8 mouse cellular contexts compared by ENCODE assay signal in genomic region chr10:22212012-22212696, GRCm38 (mm10). TPM values are rescaled to one million over a fixed set of nuclear protein-coding genes. Genes with fewer than 3 reads are reported as not detected.
DNase-seq lines count a peak whose midpoint lies in the region; ATAC-seq lines count a peak whose summit lies in the region.
"Not testable (repeated sequence)": the region's sequence is repeated elsewhere in the genome, so short reads cannot be mapped to it uniquely, and the experiment has no call there.

No protein-coding gene starts in this region.

- not testable (repeated sequence) for H3K4me2 ChIP-seq in embryonic facial prominence, embryonic 15.5 days (replicated peaks); heart, embryonic 11.5 days; limb, embryonic 13.5 days (replicated peaks)

- not testable (repeated sequence) for H3K27me3 ChIP-seq in embryonic facial prominence, embryonic 15.5 days; heart, embryonic 11.5 days (ENCODE audit: control insufficient read depth, insufficient read depth, low read length); limb, embryonic 13.5 days; midbrain, embryonic 10.5 days (ENCODE audit: low read depth, poor library complexity, severe bottlenecking)

- H3K9ac ChIP-seq in embryonic facial prominence, embryonic 15.5 days; heart, embryonic 11.5 days (ENCODE audit: low read depth, low read length); limb, embryonic 13.5 days: not testable (repeated sequence)

- not testable (repeated sequence) for H3K27ac ChIP-seq in embryonic facial prominence, embryonic 15.5 days (replicated peaks); heart, embryonic 11.5 days (ENCODE audit: low read depth, low read length); limb, embryonic 13.5 days; midbrain, embryonic 10.5 days (replicated peaks)

- not testable (repeated sequence) for H3K9me3 ChIP-seq in embryonic facial prominence, embryonic 15.5 days (replicated peaks); heart, embryonic 11.5 days (replicated peaks; ENCODE audit: control insufficient read depth, low read length); limb, embryonic 13.5 days; midbrain, embryonic 10.5 days (replicated peaks)

- not testable (repeated sequence) for H3K4me1 ChIP-seq in embryonic facial prominence, embryonic 15.5 days; heart, embryonic 11.5 days (ENCODE audit: control insufficient read depth, insufficient read depth, low read length); limb, embryonic 13.5 days; midbrain, embryonic 10.5 days

- DNase-seq in 3T3-L1 (ENCODE audit: low read depth, low spot score) = peak; percentile 73
- peak; percentile 80 for DNase-seq in adrenal gland, postnatal 10 days
- DNase-seq in kidney, adult 18-20 months = peak; percentile 46
- peak; percentile 46 for DNase-seq in midbrain, embryonic 10.5 days (ENCODE audit: low spot score)
- peak; percentile 15 for DNase-seq in right cerebral cortex, postnatal 25 days

- 6% methylated on average over 8 of the region's 11 CpGs for WGBS in embryonic facial prominence, embryonic 15.5 days
- WGBS in heart, embryonic 11.5 days (ENCODE audit: insufficient replicate concordance) = under 1% methylated on average over 8 of the region's 11 CpGs
- 3% methylated on average over 8 of the region's 11 CpGs for WGBS in limb, embryonic 13.5 days
- WGBS in midbrain, embryonic 10.5 days = 1% methylated on average over 8 of the region's 11 CpGs

- 0 out of 2 replicates have a peak, but pooled peaks have one; percentile 47 for ATAC-seq in embryonic facial prominence, embryonic 15.5 days (ENCODE audit: insufficient number of reproducible peaks, low FRiP score, low TSS enrichment, low read depth)
- ATAC-seq in heart, embryonic 11.5 days (replicated peaks; ENCODE audit: insufficient number of reproducible peaks, low FRiP score, low TSS enrichment) = peak; percentile 62; the same call in 1 of the 2 replicates
- peak; percentile 77 for ATAC-seq in limb, embryonic 13.5 days (ENCODE audit: low FRiP score, low read depth)

- not testable (repeated sequence) for H3K36me3 ChIP-seq in embryonic facial prominence, embryonic 15.5 days; heart, embryonic 11.5 days (ENCODE audit: control insufficient read depth, insufficient read depth, low read length); limb, embryonic 13.5 days; midbrain, embryonic 10.5 days

- H3K4me3 ChIP-seq in embryonic facial prominence, embryonic 15.5 days (replicated peaks); heart, embryonic 11.5 days (ENCODE audit: low read depth, low read length); limb, embryonic 13.5 days; midbrain, embryonic 10.5 days: not testable (repeated sequence)

RNA-seq across cellular contexts. Expression of gene H60b, which starts 53.8 kb away (rescaled TPM):
- under 1 TPM; 0.36 to 0.73 TPM for total RNA-seq in adrenal gland, postnatal 10 days (2021)
- polyA plus RNA-seq in embryonic facial prominence, embryonic 15.5 days (2015; fragmentation: Nextera tagmentation; extraction: Ambion mirVana) = 0.62 and 0.71 TPM in 2 replicates
- polyA plus RNA-seq in heart, embryonic 11.5 days (2014; fragmentation: Nextera tagmentation; extraction: Ambion mirVana) = 0.39 and 0.49 TPM in 2 replicates
- 0.62 and 0.70 TPM in 2 replicates for polyA plus RNA-seq in limb, embryonic 13.5 days (2015; fragmentation: Nextera tagmentation; extraction: Ambion mirVana)
- polyA plus RNA-seq in midbrain, embryonic 10.5 days (2016; fragmentation: Nextera tagmentation; extraction: Ambion mirVana) = 1.3 and 1.5 TPM in 2 replicates

RNA-seq across cellular contexts. Expression of gene Raet1e, which starts 53.8 kb away (rescaled TPM):
- 1 to 10 TPM; 1.5 to 1.9 TPM for total RNA-seq in adrenal gland, postnatal 10 days (2021)
- polyA plus RNA-seq in embryonic facial prominence, embryonic 15.5 days (2015; fragmentation: Nextera tagmentation; extraction: Ambion mirVana) = 5.1 and 5.6 TPM in 2 replicates
- 6.1 and 7.9 TPM in 2 replicates for polyA plus RNA-seq in heart, embryonic 11.5 days (2014; fragmentation: Nextera tagmentation; extraction: Ambion mirVana)
- polyA plus RNA-seq in limb, embryonic 13.5 days (2015; fragmentation: Nextera tagmentation; extraction: Ambion mirVana) = 12.0 and 13.0 TPM in 2 replicates
- polyA plus RNA-seq in midbrain, embryonic 10.5 days (2016; fragmentation: Nextera tagmentation; extraction: Ambion mirVana) = 18.3 and 21.8 TPM in 2 replicates

Comparison
In these comparisons a context has a peak if more than half of its experiments do, and no peak if none do; other contexts are left out.
1. DNase-seq: peak in every context shown above with its lines; median percentile 80 in adrenal gland, postnatal 10 days; 73 in 3T3-L1; 46 in kidney, adult 18-20 months; 46 in midbrain, embryonic 10.5 days; 15 in right cerebral cortex, postnatal 25 days.